Mouse (Mus musculus) lung, adult 2 months (tissue): ENCODE measurements around the gene Nktr. TPM values are rescaled to one million over a fixed set of nuclear protein-coding genes. Genes with fewer than 3 reads are reported as not detected.

ENCODE experiments used
- DNase-seq: peaks from one replicate; pipeline ENCODE4 v3.0.0; 2022
- H3K4me1 ChIP-seq: fragments of 200-500 bp; 2 replicates; pipeline ENCODE4 v1.6.1; 2011; ENCODE audit warnings: low read length; ENCODE audit not compliant: control insufficient read depth, insufficient read depth
- H3K4me3 ChIP-seq: fragments of 200-500 bp; replicated peaks from 2 replicates; pipeline ENCODE3; 2011; ENCODE audit warnings: low read depth, mild to moderate bottlenecking, control low read depth, low read length; ENCODE audit errors: extremely low read depth
- CTCF ChIP-seq: fragments of 200-500 bp; IDR thresholded peaks from 2 replicates; pipeline ENCODE4 v1.5.1; 2011; ENCODE audit warnings: mild to moderate bottlenecking, low read length, control low read depth; ENCODE audit not compliant: insufficient read depth
- POLR2A ChIP-seq: fragments of 200-500 bp; IDR thresholded peaks from 2 replicates; pipeline ENCODE4 v1.6.1; 2011; ENCODE audit warnings: low read depth, mild to moderate bottlenecking, control low read depth, low read length, borderline replicate concordance; ENCODE audit errors: extremely low read depth
- WGBS: fragments of 180-500 bp; shearing (Covaris S2); methylation state at CpG from one replicate; pipeline ENCODE4 v1.1.7; 2018; 5-methylcytosine and 5-hydroxymethylcytosine counted together
- polyA plus RNA-seq: library from polyadenylated mRNA; depleted of rRNA; stranded (reverse); fragments of >200 nt; gene quantifications from 2 replicates; pipeline ENCODE4 v1.2.3, GENCODE M21; 2012; rRNA removed

The Nktr gene
- polyA plus RNA-seq = 36.6 and 48.6 TPM in 2 replicates

GRCm38 (mm10) chr9:121718792-121719318, at the start of gene Nktr:
Gene Nktr, plus strand, starts transcription at chr9:121719169.
- peak within 1 kb of the TSS; percentile 82 for H3K4me3 ChIP-seq
- DNase-seq = peak; percentile 97
- WGBS = under 1% methylated on average over 61 of the region's 61 CpGs
- peak; percentile 88 for TF ChIP-seq POLR2A
- no peak for TF ChIP-seq CTCF
- peaks cover 9% of the 10 kb centered on the region for H3K4me1 ChIP-seq

- peak overlapping the region; percentile 33 for H3K4me3 ChIP-seq
- 1% methylated on average over 28 of the region's 28 CpGs for WGBS
- TF ChIP-seq POLR2A = no peak
- peak; percentile 59 for TF ChIP-seq CTCF
- H3K4me1 ChIP-seq = peaks cover 16% of the 10 kb centered on the region
- peak; percentile 65 for DNase-seq
Measured at GRCm38 (mm10) chr9:121669348-121669791, 49.6 kb upstream of the Nktr start.

DNA sequence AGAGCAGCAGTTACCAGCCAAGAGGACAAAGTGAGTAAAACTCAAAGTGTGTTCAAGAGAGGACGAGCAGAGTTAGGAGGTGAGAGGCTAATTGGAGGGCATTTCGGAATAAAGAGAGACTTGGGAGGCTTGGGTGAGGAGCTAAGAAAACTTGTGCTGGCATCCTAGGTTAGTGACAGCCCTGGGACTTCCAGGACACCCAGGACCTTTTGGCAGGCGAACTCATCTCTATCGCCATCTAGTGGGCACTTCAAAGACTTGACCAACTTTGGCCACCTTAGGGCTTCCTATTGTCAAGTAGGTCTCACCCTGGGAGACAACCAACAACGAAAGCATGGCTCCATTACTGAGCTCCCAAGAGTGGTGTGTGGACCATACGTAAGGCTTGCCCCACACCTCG, 47.7 kb upstream of the Nktr start:
- Histone ChIP-seq H3K4me1 (peaks cover 16% of the 10 kb centered on the region), H3K4me3 (no peak overlapping the region)
- peak; percentile 40 for DNase-seq
- no peak for TF ChIP-seq POLR2A
- peak; percentile 78 for TF ChIP-seq CTCF
- 34% methylated on average over 7 of the region's 7 CpGs for WGBS

DNA sequence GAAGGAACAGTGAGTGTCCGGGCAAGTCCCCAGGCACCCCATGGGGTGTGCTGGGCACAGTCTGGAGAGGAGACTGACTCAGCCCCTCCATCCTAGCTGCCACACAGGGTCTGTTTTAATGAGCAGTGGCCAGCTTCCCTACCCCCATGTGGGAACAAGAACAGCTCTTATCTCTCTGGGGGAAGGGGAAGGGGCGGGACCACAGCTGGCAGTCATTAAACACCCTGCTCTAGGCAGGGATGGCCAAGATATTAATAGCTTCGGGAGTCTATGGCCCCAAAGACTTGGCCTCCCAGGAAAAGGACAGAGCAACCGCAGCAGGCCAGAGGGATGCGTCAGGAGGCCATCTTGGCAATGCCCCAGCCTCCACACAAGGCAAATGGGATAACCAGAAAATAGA, 46.7 kb upstream of the Nktr start:
- DNase-seq = no peak
- WGBS = 31% methylated on average over 5 of the region's 5 CpGs
- no peak for TF ChIP-seq POLR2A
- no peak for TF ChIP-seq CTCF
- Histone ChIP-seq H3K4me3 (no peak overlapping the region), H3K4me1 (peaks cover 26% of the 10 kb centered on the region)

DNA sequence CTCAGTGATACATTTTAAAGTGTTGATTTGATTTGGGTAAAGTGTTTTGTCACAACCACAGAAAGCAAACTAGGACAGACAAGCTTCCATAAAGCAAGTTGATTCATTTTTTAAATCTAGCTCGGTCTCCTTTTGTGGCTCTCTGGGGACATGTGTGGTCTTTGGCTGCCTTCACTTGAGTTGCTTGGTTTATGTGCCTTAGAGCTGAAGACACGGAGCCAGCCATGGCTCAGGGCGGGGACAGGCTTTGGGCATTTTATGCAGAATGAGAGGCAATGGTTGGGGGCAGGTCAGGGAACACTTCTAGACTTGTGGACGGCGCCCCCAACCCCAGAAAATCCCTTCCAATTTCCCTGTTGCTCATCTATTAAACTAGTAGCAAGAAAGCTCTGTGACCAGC, 45.3 kb upstream of the Nktr start:
- DNase-seq = no peak
- Histone ChIP-seq H3K4me3 (no peak overlapping the region), H3K4me1 (peaks cover 34% of the 10 kb centered on the region)
- WGBS = 86% methylated on average over 5 of the region's 5 CpGs
- no peak for TF ChIP-seq POLR2A
- TF ChIP-seq CTCF = no peak

DNA sequence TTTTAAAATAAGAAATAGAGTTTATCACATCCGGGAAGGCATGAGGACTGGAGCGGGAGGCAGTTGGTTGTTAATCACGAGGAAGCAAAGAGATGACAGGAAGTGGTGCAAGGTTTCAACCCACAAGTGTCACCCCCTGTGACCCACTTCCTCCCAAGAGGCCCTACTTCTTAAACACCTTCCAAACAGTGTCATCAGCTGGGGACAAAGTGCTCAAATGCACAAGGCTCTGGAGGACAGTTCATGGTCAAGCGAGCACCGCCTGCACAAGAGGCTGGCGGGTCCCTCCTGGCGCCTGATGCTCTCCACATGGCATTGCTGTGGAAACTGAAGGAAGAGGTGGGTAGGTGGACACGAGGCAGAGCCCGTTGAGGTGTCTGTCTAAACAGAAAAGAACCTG, 44.0 kb upstream of the Nktr start:
- H3K4me1 ChIP-seq = peaks cover 35% of the 10 kb centered on the region
- TF ChIP-seq POLR2A = no peak
- no peak for TF ChIP-seq CTCF
- no peak overlapping the region for H3K4me3 ChIP-seq
- WGBS = 71% methylated on average over 9 of the region's 9 CpGs
- no peak for DNase-seq

- 81% methylated on average over 2 of the region's 2 CpGs for WGBS
- no peak for DNase-seq
- no peak for TF ChIP-seq CTCF
- TF ChIP-seq POLR2A = no peak
- peaks cover 35% of the 10 kb centered on the region for H3K4me1 ChIP-seq
- no peak overlapping the region for H3K4me3 ChIP-seq
Measured at GRCm38 (mm10) chr9:121675556-121675955, 43.4 kb upstream of the Nktr start.

- no peak overlapping the region for H3K4me3 ChIP-seq
- peaks cover 29% of the 10 kb centered on the region for H3K4me1 ChIP-seq
- TF ChIP-seq POLR2A = no peak
- TF ChIP-seq CTCF = no peak
- WGBS = 30% methylated on average over 4 of the region's 4 CpGs
- no peak for DNase-seq
Measured at GRCm38 (mm10) chr9:121677069-121677468, 41.9 kb upstream of the Nktr start.

DNA sequence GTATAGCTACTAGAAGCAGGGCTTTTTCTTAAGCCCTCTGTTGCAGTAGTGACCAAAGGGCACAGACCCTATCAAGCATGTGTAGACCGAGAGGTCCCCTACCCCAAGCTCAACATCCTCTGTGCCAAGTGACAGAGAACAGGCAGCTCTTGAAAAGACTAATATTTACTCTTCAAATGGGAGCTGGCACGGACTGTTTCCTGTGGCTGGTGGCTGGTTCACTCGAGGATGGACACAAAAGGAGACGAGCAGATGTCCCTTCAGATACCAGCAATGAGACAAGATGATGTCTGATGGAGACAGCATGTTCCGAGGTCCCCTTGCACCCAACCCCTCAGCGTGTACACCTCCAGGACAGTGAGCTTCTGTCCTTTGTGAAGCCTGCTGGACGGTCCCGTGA, 41.5 kb upstream of the Nktr start:
- 24% methylated on average over 8 of the region's 8 CpGs for WGBS

GRCm38 (mm10) chr9:121679549-121679948, 39.4 kb upstream of the Nktr start:
- Histone ChIP-seq H3K4me3 (no peak overlapping the region), H3K4me1 (peaks cover 24% of the 10 kb centered on the region)
- TF ChIP-seq CTCF = peak; percentile 79
- TF ChIP-seq POLR2A = no peak
- peak; percentile 47 for DNase-seq
- WGBS = 20% methylated on average over 6 of the region's 6 CpGs

More for the DNA sequence above, 41.5 kb upstream of the Nktr start:
- Histone ChIP-seq H3K4me3 (no peak overlapping the region), H3K4me1 (peaks cover 25% of the 10 kb centered on the region)
- DNase-seq = peak; percentile 47
- peak; percentile 53; the same call in 1 of the 2 replicates for TF ChIP-seq POLR2A
- no peak for TF ChIP-seq CTCF
